Mouse (Mus musculus) G1E (cell line): ENCODE data around the gene Fip1l1. TPM values are rescaled to one million over a fixed set of nuclear protein-coding genes. Genes with fewer than 3 reads are reported as not detected.

Experiments
- ATAC-seq: 2 replicates; pipeline ENCODE4 v1.8.0; 2016; ENCODE audit warnings: mild to moderate bottlenecking; ENCODE audit not compliant: insufficient number of reproducible peaks, poor library complexity, low FRiP score, severe bottlenecking; ENCODE audit errors: extremely low read depth
- DNase-seq: peaks from one replicate; pipeline ENCODE4 v3.0.0; 2012; ENCODE audit warnings: low spot score
- H3K27me3 ChIP-seq: 2 replicates; pipeline ENCODE4 v1.6.1; 2012; ENCODE audit warnings: mild to moderate bottlenecking, low read length, inconsistent platforms; ENCODE audit not compliant: insufficient read depth
- H3K36me3 ChIP-seq: replicated peaks from 2 replicates; pipeline ENCODE3; 2012; ENCODE audit warnings: mild to moderate bottlenecking, inconsistent platforms
- H3K4me1 ChIP-seq: 2 replicates; pipeline ENCODE4 v1.6.1; 2012; ENCODE audit warnings: low read depth, low read length, inconsistent platforms, mixed read lengths; ENCODE audit not compliant: insufficient read depth
- H3K4me3 ChIP-seq: 2 replicates; pipeline ENCODE4 v1.5.1; 2012; ENCODE audit warnings: low read depth, mild to moderate bottlenecking, inconsistent platforms, low read length, moderate library complexity, mixed read lengths
- H3K9me3 ChIP-seq: replicated peaks from 2 replicates; pipeline ENCODE4 v1.6.1; 2012; ENCODE audit warnings: inconsistent platforms
- CTCF ChIP-seq: IDR thresholded peaks from 2 replicates; pipeline ENCODE4 v1.5.1; 2012; ENCODE audit warnings: low read depth, low read length, inconsistent platforms, mixed read lengths
- GATA1 ChIP-seq: IDR thresholded peaks from 2 replicates; pipeline ENCODE4 v1.6.1; 2012; ENCODE audit warnings: borderline replicate concordance, low read length, inconsistent platforms, mixed read lengths
- GATA2 ChIP-seq: IDR thresholded peaks from 2 replicates; pipeline ENCODE4 v1.6.1; 2012; ENCODE audit warnings: low read depth, low read length, inconsistent platforms, borderline replicate concordance
- POLR2AphosphoS5 ChIP-seq: IDR thresholded peaks from 2 replicates; pipeline ENCODE4 v1.6.1; 2012; ENCODE audit warnings: low read depth, low read length, inconsistent platforms; ENCODE audit not compliant: insufficient replicate concordance
- TAL1 ChIP-seq: conservative IDR thresholded peaks from 2 replicates; pipeline ENCODE4 v1.6.1; 2012; ENCODE audit warnings: low read depth, low read length, inconsistent platforms, mixed read lengths
- polyA plus RNA-seq: library from polyadenylated mRNA; stranded (reverse); fragments of >175 nt; gene quantifications from 2 replicates; pipeline ENCODE4 v1.2.3, GENCODE M21; 2012
- total RNA-seq, 2 experiments: library from RNA; stranded (forward) in 1 of 2; stranded (reverse) in 1 of 2; fragments of 200-1000 nt in 1 of 2; fragments of >200 nt in 1 of 2; fragmentation: Nextera tagmentation in 1 of 2; gene quantifications; 2 replicates each; pipeline ENCODE4 v1.2.3; 2014 to 2017

Gene Fip1l1
- total and polyA plus RNA-seq, 3 experiments, result 114 to 297 (median 159) TPM

DNA sequence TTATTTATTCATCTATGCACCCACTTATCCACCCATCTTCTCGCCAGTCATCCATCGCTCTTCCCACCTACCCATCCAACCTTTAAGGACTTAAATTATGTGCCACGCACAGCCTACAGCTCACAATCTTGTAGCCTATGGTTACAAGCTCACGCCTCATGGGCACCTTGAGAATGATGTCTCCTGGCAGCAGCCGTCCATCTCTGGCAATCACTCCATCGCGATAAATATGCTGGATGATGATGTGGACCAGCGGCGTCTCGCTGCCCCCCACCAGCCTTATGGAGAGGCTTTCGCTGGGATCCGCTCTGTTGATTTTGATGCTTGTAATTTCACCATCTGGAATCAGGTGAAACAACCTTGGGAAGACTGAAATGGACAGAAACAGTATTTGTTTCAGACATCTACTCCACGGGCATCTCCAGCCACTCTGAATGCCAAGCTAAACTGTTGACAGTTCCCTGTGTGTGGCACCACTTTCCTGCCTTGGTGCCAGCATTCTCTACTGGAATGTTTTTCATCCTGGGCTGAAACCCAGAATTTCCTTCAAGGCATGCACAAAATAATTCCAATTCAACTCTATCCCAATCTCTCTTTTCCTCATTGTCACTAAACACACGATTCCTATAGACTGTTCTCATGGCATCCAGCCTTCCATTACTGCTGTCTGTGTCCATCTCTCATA, 88.2 kb downstream of the Fip1l1 start:
- ATAC-seq, result no peak
- Histone ChIP-seq H3K4me1 (no peaks in the 10 kb centered on the region), H3K27me3 (peaks cover 25% of the 10 kb centered on the region), H3K4me3 (no peak overlapping the region), H3K36me3 (no peaks in the 10 kb centered on the region), H3K9me3 (no peaks in the 10 kb centered on the region)
- no peak for TF ChIP-seq POLR2AphosphoS5
- no peak for TF ChIP-seq TAL1
- no peak for TF ChIP-seq GATA2
- no peak for TF ChIP-seq GATA1
- no peak for TF ChIP-seq CTCF
- DNase-seq, result no peak

DNA sequence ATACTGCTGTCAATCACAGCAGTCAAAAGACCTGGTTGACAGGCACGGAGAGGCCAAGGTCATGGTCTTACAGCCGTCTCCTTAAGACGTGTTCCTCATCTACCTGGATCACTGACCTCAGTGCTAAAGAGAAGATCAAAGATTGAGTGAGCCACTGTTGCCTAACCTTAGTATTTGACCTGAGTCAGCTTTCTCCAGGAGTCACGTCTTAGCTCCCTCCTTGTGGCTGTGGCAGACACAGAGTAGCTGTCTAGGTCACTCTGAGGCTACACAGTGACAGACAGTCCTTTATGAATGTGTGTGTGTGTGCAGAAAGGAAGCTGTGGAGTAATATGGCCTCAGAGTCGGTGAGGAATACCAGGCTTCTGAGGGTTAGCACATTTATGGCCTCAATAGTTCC, 89.1 kb downstream of the Fip1l1 start:
- DNase-seq, result no peak
- Histone ChIP-seq H3K27me3 (peaks cover 25% of the 10 kb centered on the region), H3K4me3 (no peak overlapping the region), H3K9me3 (no peaks in the 10 kb centered on the region), H3K4me1 (no peaks in the 10 kb centered on the region), H3K36me3 (no peaks in the 10 kb centered on the region)
- no peak for ATAC-seq
- TF ChIP-seq GATA1 (no peak), POLR2AphosphoS5 (no peak), TAL1 (no peak), GATA2 (no peak), CTCF (no peak)

DNA sequence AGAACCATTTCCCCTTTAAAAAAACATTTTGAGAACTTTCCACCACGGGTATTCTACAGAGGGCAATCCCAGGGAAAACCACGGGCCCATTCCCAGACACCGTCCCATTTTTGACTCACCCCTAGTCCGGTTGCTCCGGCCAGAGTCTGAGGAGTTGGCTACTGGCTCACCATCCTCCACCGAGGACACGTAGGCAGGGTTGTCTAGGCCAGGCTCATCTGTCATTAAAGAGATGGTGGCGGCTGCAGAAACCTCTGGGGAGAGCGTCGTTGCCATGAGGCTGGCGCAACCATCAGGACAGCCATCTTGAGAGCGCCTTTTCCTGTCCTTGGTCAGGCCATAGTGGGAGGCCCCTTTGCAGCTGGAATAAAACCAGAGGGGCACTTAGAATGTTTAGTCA, 92.8 kb downstream of the Fip1l1 start:
- H3K36me3 ChIP-seq, result no peaks in the 10 kb centered on the region
- no peak for ATAC-seq

DNA sequence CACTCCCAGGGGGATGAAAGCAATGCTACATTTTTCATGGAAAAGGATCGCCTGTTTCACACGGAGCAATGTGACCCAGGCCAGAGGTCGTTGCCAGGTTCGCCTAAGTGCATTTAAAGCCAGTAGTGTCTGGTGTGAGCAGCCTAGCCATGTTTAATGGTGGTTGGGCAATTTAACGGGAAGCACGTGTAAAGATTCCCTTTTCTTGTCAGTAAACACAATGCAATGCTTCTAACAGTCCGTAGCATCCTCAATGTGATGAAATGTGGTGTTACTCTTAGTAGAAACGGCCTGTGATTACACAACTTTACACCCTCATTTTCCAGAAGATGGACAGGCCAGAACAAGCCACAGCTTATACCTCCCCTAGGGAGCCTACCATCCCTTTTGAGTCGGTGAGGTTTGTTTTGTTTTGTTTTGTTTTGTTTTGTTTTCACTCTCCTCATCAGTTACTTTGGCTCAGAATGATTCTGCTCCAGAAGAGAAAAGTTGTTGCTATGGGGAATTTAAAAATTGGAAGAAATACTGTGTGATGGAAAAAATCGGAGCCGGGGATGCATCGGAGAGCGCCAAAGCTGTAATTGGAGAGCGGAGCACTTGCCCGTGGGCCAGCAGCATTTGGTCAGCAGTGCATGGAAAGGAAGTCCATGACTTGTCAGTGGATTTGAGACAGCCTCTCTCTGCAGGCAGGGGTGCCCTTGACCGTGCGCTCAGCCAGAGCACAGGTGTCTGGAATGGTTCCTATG, 97.3 kb downstream of the Fip1l1 start:
- no peak for TF ChIP-seq GATA2
- peaks cover 41% of the 10 kb centered on the region for H3K27me3 ChIP-seq
- no peaks in the 10 kb centered on the region for H3K4me1 ChIP-seq
- H3K36me3 ChIP-seq, result no peaks in the 10 kb centered on the region
- H3K4me3 ChIP-seq, result no peak overlapping the region
- no peaks in the 10 kb centered on the region for H3K9me3 ChIP-seq
- DNase-seq, result no peak
- no peak for ATAC-seq

More for the DNA sequence above, 92.8 kb downstream of the Fip1l1 start:
- DNase-seq, result no peak
- H3K4me1 ChIP-seq, result no peaks in the 10 kb centered on the region
- H3K27me3 ChIP-seq, result peaks cover 27% of the 10 kb centered on the region
- H3K4me3 ChIP-seq, result no peak overlapping the region
- no peaks in the 10 kb centered on the region for H3K9me3 ChIP-seq
- TF ChIP-seq GATA2 (no peak), GATA1 (no peak), POLR2AphosphoS5 (no peak), CTCF (no peak), TAL1 (no peak)

DNA sequence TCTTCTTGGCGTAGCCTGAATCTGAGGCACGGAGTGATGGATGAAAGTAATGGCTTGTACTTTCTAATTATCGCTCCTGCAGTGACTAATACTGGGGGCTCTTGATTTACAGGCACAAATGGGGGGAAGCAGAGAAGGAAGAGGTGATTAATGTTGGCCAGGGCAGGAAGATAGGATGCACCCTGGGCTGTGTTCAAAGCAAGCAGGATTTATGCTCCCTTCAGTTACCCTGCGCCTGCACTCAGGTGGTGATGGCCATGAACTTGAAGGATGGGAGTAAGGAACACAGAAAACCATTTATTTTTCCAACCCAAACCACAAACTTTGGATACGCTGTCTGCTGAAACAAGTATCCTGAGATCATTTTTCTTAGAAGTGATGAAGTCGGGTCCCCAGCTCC, 98.2 kb downstream of the Fip1l1 start:
- DNase-seq (no peak), ATAC-seq (no peak)
- H3K4me3 ChIP-seq, result no peak overlapping the region
- peaks cover 42% of the 10 kb centered on the region for H3K27me3 ChIP-seq
- TF ChIP-seq GATA1 (no peak), GATA2 (no peak), TAL1 (no peak), POLR2AphosphoS5 (no peak)
- no peaks in the 10 kb centered on the region for H3K36me3 ChIP-seq
- no peaks in the 10 kb centered on the region for H3K9me3 ChIP-seq
- no peaks in the 10 kb centered on the region for H3K4me1 ChIP-seq

DNA sequence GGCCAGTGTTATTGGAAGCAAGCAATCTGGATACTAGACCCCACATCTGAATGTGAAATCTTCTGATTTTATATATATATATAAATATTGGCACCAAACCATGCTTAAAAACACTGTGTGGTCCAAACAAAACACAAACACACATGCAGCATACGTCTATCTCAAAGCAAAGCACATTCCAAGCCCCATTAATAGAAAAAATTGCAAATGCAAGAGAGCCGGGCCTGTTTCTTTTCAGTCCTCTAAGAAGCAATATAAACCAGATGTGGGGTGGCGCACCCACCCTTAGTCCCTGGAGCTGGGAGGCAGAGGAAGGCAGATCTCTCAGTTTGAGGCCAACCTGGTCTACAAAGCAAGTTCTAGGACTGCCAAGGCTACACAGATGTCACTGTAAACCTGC, 99.1 kb downstream of the Fip1l1 start:
- no peak overlapping the region for H3K4me3 ChIP-seq
- DNase-seq (no peak), ATAC-seq (no peak)
- H3K4me1 ChIP-seq, result no peaks in the 10 kb centered on the region
- TF ChIP-seq TAL1, result no peak
- TF ChIP-seq CTCF, result no peak
- TF ChIP-seq GATA1, result no peak
- no peak for TF ChIP-seq GATA2
- no peak for TF ChIP-seq POLR2AphosphoS5
- H3K9me3 ChIP-seq, result no peaks in the 10 kb centered on the region
- H3K27me3 ChIP-seq, result peaks cover 46% of the 10 kb centered on the region
- H3K36me3 ChIP-seq, result no peaks in the 10 kb centered on the region

DNA sequence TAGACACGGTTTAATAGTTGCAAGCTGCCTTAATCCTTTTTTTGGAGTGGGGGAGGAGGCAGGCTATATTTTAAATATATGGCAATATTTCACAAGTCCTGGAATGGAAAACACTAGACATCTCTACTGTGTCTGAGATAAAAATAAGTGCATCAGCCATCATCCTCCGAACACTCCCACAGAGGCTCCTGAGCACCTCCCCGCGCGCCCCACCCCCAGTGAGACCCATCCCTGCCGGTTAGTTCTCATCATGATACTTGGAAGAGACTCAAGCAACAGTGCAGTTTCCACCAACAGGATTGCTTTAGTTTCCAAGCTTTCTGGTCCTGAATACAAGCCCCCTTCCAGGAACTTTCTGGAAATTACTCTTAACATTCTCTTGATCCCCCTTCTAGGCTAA, 104.3 kb downstream of the Fip1l1 start:
- TF ChIP-seq POLR2AphosphoS5, result no peak
- TF ChIP-seq TAL1, result no peak
- TF ChIP-seq GATA1, result no peak
- no peak for TF ChIP-seq GATA2
- TF ChIP-seq CTCF, result no peak
- no peaks in the 10 kb centered on the region for H3K36me3 ChIP-seq
- no peak overlapping the region for H3K4me3 ChIP-seq
- peaks cover 27% of the 10 kb centered on the region for H3K27me3 ChIP-seq
- no peaks in the 10 kb centered on the region for H3K9me3 ChIP-seq
- ATAC-seq (no peak), DNase-seq (no peak)
- no peaks in the 10 kb centered on the region for H3K4me1 ChIP-seq
